21 mouse cellular contexts compared by ENCODE assay signal in genomic region chr9:88524796-88525195, GRCm38 (mm10). TPM values are rescaled to one million over a fixed set of nuclear protein-coding genes. Genes with fewer than 3 reads are reported as not detected.
A peak's percentile ranks its signal among the peaks of the same experiment; 100 is the strongest.
DNase-seq lines count a peak whose midpoint lies in the region; ATAC-seq and TF ChIP-seq lines count a peak whose summit lies in the region.
"Had no signal": no experiment of that assay in that cellular context is flagged by ENCODE, and none has a peak within 500 bp of the region (broad histone marks: within the 10 kb centered on the region; RNA-seq: fewer than 3 reads in every experiment).

No protein-coding gene starts in this region.

- H3K4me2 ChIP-seq in intestine, embryonic 15.5 days (replicated peaks), result no peak overlapping the region
- H3K4me2 ChIP-seq: embryonic facial prominence, embryonic 12.5 days; forebrain, embryonic 13.5 days; forebrain, embryonic 15.5 days had no signal

- TF ChIP-seq POLR2A in testis, adult 2 months (IDR thresholded peaks at IDR 0.05; ENCODE audit: control insufficient read depth, low read depth, low read length), result no peak

- intact Hi-C loops in heart, postnatal 14 days (cut with DNase I), result no loop called here

- no peaks in the 10 kb centered on the region; the same call in 1 of the 2 replicates for H3K4me1 ChIP-seq in testis, adult 2 months (ENCODE audit: control insufficient read depth, insufficient read depth, low read length)
- H3K4me1 ChIP-seq in intestine, embryonic 15.5 days (replicated peaks), result no peaks in the 10 kb centered on the region

- H3K36me3 ChIP-seq in testis, adult 2 months (ENCODE audit: control insufficient read depth, insufficient read depth, low read length), result no peaks in the 10 kb centered on the region; the same call in 1 of the 2 replicates
- peaks cover 5% of the 10 kb centered on the region; the same call in 1 of the 2 replicates for H3K36me3 ChIP-seq in intestine, embryonic 15.5 days

- 50% methylated on average over 3 of the region's 3 CpGs for WGBS in intestine, embryonic 15.5 days

- no peak overlapping the region for H3K9ac ChIP-seq in intestine, embryonic 15.5 days
- H3K9ac ChIP-seq: embryonic facial prominence, embryonic 12.5 days; forebrain, embryonic 13.5 days; forebrain, embryonic 15.5 days; forebrain, postnatal 0 days had no signal

- no peaks in the 10 kb centered on the region for H3K27me3 ChIP-seq in testis, adult 2 months (ENCODE audit: control insufficient read depth, insufficient read depth, low read length)
- H3K27me3 ChIP-seq in intestine, embryonic 15.5 days (replicated peaks), result no peaks in the 10 kb centered on the region
- H3K27me3 ChIP-seq: embryonic facial prominence, embryonic 12.5 days; forebrain, embryonic 13.5 days; forebrain, embryonic 15.5 days; Patski had no signal

- TF ChIP-seq CTCF in testis, adult 2 months (IDR thresholded peaks at IDR 0.05; ENCODE audit: control insufficient read depth, insufficient read depth, insufficient replicate concordance, low read depth, low read length), result no peak

- no peaks in the 10 kb centered on the region for H3K9me3 ChIP-seq in intestine, embryonic 15.5 days
- H3K9me3 ChIP-seq: embryonic facial prominence, embryonic 10.5 days; embryonic facial prominence, embryonic 12.5 days; forebrain, embryonic 13.5 days; forebrain, embryonic 15.5 days had no signal

- peak; percentile 19 for DNase-seq in heart, adult 11 months
- no peak for DNase-seq in heart, postnatal 14 days
- DNase-seq in testis, postnatal 10 days (ENCODE audit: low spot score), result no peak
- DNase-seq: adrenal gland, adult 8-10 months; adrenal gland, postnatal 14 days; adrenal gland, postnatal 36 days; cerebellum, adult 11-12 months; cerebellum, adult 2 months; cerebellum, adult 9-10 months; cerebellum, postnatal 25 days; forebrain, postnatal 0 days had no signal

- peak overlapping the region; percentile 28; the same call in 1 of the 2 replicates for H3K4me3 ChIP-seq in testis, adult 2 months (ENCODE audit: control insufficient read depth, low read depth, low read length)
- H3K4me3 ChIP-seq in intestine, embryonic 15.5 days (replicated peaks), result no peak overlapping the region
- H3K4me3 ChIP-seq: embryonic facial prominence, embryonic 10.5 days; embryonic facial prominence, embryonic 12.5 days; forebrain, embryonic 13.5 days; forebrain, embryonic 15.5 days had no signal

- no peak for ATAC-seq in intestine, embryonic 15.5 days
- ATAC-seq: activated CD4-positive, CD25-positive, alpha-beta regulatory T cell, adult 4 months; forebrain, embryonic 13.5 days; forebrain, embryonic 15.5 days; forebrain, postnatal 0 days; Patski had no signal

- H3K27ac ChIP-seq in testis, adult 2 months (ENCODE audit: control insufficient read depth, insufficient read depth, low read depth, low read length), result 0 out of 2 replicates have a peak overlapping the region, but pooled peaks have one; percentile 18
- H3K27ac ChIP-seq in intestine, embryonic 15.5 days, result no peak overlapping the region
- H3K27ac ChIP-seq: embryonic facial prominence, embryonic 10.5 days; embryonic facial prominence, embryonic 12.5 days; forebrain, embryonic 13.5 days; forebrain, embryonic 15.5 days had no signal

RNA-seq across cellular contexts. Expression of gene Zfp949, which starts 23.0 kb away (rescaled TPM):
- 1 to 10 TPM; 6.9 to 7.8 TPM for total RNA-seq in heart, postnatal 14 days (2021)
- 9.8 and 19.7 TPM in 2 replicates for polyA plus RNA-seq in testis, adult 2 months (2012; rRNA removed)
- 7.4 and 7.9 TPM in 2 replicates for polyA plus RNA-seq in intestine, embryonic 15.5 days (2015; fragmentation: Nextera tagmentation; extraction: Ambion mirVana)

RNA-seq across cellular contexts. Expression of gene Syncrip, which starts 42.4 kb away (rescaled TPM):
- total RNA-seq in heart, postnatal 14 days (2021), result 10 to 100 TPM; 61.2 to 62.1 TPM
- 4.4 and 7.7 TPM in 2 replicates for polyA plus RNA-seq in testis, adult 2 months (2012; rRNA removed)
- 78.3 and 98.9 TPM in 2 replicates for polyA plus RNA-seq in intestine, embryonic 15.5 days (2015; fragmentation: Nextera tagmentation; extraction: Ambion mirVana)

RNA-seq across cellular contexts. Expression of gene Trim43a, which starts 55.9 kb away (rescaled TPM):
- under 1 TPM; 0.17 to 0.22 TPM for total RNA-seq in heart, postnatal 14 days (2021)
- 0.10 TPM in 2 replicates for polyA plus RNA-seq in testis, adult 2 months (2012; rRNA removed)
- not detected in 2 replicates for polyA plus RNA-seq in intestine, embryonic 15.5 days (2015; fragmentation: Nextera tagmentation; extraction: Ambion mirVana)
- total RNA-seq: forebrain, postnatal 0 days had no signal
- polyA plus RNA-seq: activated CD4-positive, CD25-positive, alpha-beta regulatory T cell, adult 4 months; embryonic facial prominence, embryonic 14.5 days; forebrain, embryonic 11.5 days; Patski had no signal
